Mouse (Mus musculus): ENCODE data around the gene Adat1. TPM values are rescaled to one million over a fixed set of nuclear protein-coding genes. Genes with fewer than 3 reads are reported as not detected.

The Adat1 gene
- total RNA-seq (2021) = 1 to 10 TPM; 1.4 to 2.1 TPM
- long read RNA-seq, experiment 1, partial matches to known transcripts = 1 of 7 reads
- long read RNA-seq, experiment 1, other reads (novel, unspliced or antisense) = 3 of 7 reads
- long read RNA-seq, experiment 2, partial matches to known transcripts = 0 of 2 reads
- long read RNA-seq, experiment 2, other reads (novel, unspliced or antisense) = 2 of 2 reads

DNA sequence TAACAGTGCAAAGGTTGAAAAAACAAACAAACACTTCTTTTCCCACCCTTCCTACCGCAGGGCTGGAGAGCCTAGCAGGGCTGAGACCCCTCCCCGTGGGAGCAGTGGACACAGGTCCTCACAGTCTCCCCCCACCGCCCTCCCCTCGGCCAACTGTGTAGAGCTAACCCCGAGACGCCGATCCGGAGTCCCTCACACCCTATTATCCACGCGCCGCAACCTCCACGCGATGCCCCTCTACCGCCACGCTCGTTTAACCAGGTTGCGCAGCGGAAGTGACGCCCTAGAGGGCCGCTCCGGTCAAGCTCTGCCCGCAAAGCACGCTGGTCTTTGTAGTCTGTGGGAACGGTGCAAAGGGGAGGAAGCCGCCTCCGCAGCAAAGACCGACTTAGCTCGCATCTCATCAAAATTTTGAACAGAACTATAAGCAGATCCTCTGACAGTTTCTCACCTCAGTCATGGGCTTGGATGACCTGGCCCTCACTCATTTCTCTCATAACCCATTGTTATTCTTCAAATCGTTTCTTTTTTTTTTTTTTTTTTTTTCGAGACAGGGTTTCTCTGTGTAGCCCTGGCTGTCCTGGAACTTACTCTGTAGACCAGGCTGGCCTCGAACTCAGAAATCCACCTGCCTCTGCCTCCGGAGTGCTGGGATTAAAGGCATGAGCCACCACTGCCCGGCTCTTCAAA, at the start of gene Adat1:
Adat1 (minus strand) TSS at position 290 of the 690 bp plus-strand sequence.
- peak; percentile 79 for DNase-seq

GRCm38 (mm10) chr8:112037521-112037920, 45.4 kb upstream of the Adat1 start:
- DNase-seq = no peak

- no peak for DNase-seq
Measured at GRCm38 (mm10) chr8:112034603-112035002, 42.5 kb upstream of the Adat1 start.

- no peak for DNase-seq
Measured at GRCm38 (mm10) chr8:112033071-112033470, 41.0 kb upstream of the Adat1 start.

DNA sequence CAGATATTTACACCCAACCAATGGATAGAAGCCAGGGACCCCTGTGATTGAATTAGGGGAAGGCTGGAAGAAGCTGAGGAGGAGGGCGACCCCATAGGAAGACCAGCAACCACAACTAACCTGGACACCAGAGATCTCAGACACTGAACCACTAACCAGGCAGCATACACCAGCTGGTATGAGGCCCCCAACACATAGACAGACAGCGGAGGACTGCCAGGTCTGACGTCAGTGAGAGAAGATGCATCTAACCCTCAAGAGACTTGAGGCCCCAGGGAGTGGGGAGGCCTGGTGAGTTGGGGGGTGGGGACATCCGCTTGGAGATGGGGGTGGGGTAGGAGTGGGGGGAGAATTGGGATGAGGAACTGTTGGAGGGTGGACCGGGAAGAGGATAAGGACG, 38.6 kb upstream of the Adat1 start:
- DNase-seq = no peak

DNA sequence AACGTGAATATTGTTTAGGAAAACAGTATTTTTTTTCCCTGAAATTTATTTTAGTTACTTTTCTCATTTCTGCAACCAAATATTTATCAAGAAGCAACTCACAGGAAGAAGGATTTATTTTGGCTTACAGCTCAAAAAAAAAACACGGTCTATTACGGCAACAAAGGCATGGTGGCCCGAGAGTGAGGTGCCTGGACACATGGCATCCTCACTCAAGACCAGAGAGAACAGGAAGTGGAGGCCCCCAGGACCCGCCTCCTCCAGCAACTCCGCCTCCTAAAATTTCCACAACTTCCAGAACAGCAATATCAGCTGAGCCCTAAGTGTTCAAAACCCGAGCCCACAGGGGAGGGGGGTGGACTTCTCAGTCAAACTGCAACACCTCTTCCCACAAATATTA, 37.4 kb upstream of the Adat1 start:
- DNase-seq = no peak

GRCm38 (mm10) chr8:112014936-112015335, 22.8 kb upstream of the Adat1 start, which contains the start of gene Gm6793:
Gene Gm6793, minus strand, starts transcription at chr8:112015036.
- no peak for DNase-seq

DNA sequence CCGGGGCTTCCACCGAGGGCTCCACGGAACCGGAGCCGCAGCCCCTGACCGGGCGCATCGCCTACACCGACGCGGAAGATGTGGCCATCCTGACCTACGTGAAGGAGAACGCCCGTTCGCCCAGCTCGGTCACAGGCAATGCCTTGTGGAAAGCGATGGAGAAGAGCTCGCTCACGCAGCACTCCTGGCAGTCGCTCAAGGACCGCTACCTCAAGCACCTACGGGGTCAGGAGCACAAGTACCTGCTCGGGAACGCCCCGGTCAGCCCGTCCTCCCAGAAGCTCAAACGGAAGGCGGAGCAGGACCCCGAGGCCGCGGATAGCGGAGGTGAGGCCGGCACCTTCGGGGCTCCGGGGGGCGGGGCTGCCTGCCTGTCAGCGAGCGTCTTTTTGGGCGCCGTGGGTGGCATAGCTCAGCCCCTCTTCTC, 19.7 kb upstream of the Adat1 start:
- peak; percentile 41 for DNase-seq

- peak; percentile 93 for DNase-seq
Measured at GRCm38 (mm10) chr8:112010997-112011815, 19.1 kb upstream of the Adat1 start, which contains the start of the genes Kars and Terf2ip. Gene Kars, minus strand, starts transcription at chr8:112011323. Gene Terf2ip, plus strand, starts transcription at chr8:112011398.

DNA sequence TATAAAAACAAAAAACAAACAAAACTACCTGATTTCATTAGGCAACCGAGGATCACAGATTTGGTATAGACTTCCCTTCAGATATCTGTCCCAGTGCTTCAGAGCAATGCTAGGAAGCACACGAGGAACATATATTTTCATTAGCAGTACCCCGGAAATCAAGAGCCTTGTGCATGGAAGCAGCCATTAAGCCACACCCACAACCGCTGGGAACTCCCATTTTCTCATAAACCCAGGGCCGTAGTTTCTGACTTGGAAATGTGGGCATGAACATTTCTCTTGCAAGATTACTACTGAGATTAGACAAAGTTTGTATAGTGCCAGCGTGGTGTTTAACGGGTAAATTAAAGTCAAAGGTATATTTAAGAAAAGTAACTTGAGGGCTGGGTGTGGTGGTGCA, 17.5 kb upstream of the Adat1 start:
- DNase-seq = no peak

- no peak for DNase-seq
Measured at GRCm38 (mm10) chr8:112007669-112008068, 15.6 kb upstream of the Adat1 start.

GRCm38 (mm10) chr8:112005601-112006000, 13.5 kb upstream of the Adat1 start:
- DNase-seq = no peak

DNA sequence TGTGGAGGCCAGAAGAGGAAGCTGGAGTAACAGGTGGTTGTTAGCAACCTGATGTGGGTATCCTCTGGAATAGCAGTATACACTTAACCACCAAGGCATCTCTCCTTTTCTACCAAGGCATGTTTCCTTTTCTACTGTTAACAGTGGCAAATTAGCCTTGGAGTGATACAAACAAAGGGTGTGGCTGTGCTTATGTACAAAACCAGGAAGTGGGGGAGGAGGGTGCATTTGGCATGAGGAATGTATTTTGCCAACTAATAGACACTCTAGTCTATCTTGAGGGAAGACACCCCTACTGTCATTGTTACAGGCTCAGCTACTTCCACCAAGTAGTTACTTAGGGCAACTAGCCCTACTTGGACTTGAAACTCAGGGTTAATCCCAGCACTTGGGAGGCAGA, 12.7 kb upstream of the Adat1 start:
- DNase-seq = no peak

DNA sequence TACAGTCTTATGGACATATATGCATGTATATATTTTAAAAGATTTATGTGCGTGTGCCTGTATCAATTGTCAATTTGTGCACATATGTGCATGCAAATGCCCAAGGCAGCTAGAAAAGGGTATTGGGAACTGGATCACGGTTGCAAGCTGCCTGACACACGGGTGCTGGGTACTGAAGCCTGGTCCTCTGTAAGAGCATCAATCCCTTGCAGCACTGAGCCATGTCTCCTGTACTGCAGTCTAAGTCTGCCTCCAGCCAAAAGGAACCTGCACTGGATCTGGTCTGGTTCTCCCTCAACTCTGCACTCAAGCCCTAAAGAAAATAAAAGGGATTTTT, 569 bp upstream of the Adat1 start:
- DNase-seq = no peak

GRCm38 (mm10) chr8:111991278-111991677, 824 bp downstream of the Adat1 start:
- DNase-seq = no peak

DNA sequence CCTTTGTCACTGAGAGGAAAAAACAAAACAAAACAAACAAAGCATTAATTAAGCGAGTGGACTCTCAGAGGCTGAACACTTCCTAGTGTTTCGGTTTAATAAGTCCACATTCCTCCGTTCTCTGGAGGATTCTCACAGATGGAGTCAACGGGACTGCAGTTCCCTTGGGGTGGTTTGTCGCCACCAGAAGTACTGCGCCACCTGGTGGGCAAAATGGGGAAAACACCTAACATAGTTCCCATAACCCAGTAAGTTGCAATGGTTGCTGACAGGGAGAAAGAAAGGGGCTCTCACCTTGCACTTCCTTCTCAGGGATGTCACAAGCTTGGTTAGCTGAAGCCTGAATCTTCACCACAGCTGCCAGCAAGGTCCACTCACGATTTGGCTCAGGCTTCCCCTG, 2.2 kb downstream of the Adat1 start:
- peak; percentile 84 for DNase-seq

DNA sequence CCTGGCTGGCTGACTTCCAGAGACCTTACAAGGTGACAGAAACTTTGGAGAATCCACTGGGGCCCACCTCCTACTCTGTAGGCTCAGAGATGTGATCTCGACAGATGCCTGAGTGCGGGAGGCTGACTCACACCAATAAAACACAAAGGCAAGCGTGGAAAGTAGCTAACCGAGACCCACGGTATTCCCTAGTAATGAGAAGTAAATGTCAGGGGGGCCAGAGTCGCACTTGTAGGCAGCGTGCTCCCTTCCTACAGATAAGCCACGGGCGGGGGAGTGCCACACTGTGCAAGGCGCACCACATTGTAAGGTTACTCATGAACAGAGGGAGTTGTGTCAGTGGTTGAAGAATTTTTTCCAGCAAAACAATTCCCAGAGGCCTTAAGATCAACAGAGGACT, 7.6 kb downstream of the Adat1 start:
- no peak for DNase-seq

DNA sequence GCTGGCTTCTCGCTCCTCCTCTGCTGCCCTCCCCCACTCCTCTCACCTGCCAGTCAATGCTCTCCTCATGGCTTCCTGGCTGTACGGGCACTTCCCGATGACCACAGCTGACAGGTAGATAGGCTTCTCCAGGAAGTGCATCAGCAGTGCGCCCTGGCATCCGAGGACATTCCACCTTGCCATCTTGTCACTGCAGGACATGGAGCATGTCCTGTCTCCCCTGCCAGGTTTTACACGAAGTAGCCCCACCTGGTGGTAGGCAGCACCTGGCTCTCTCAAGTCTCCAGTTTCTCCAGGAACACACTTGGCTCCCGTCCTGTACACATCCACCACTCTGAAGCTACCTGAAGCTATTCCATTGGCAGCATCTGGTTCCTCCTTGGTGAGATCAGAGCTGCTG, 10.0 kb downstream of the Adat1 start:
- DNase-seq = no peak

GRCm38 (mm10) chr8:111978147-111978546, 14.0 kb downstream of the Adat1 start:
- no peak for DNase-seq

- DNase-seq = no peak
Measured at GRCm38 (mm10) chr8:111976326-111976725, 15.8 kb downstream of the Adat1 start.

GRCm38 (mm10) chr8:111975706-111976105, 16.4 kb downstream of the Adat1 start:
- DNase-seq = no peak

GRCm38 (mm10) chr8:111974138-111974537, 18.0 kb downstream of the Adat1 start:
- no peak for DNase-seq

- no peak for DNase-seq
Measured at GRCm38 (mm10) chr8:111968991-111969390, 23.1 kb downstream of the Adat1 start.
